Mouse (Mus musculus): ENCODE data around the gene Tnxb. TPM values are rescaled to one million over a fixed set of nuclear protein-coding genes. Genes with fewer than 3 reads are reported as not detected.

Tnxb gene
- polyA plus RNA-seq, 1 experiment from 2014 or later: 1.1 TPM

DNA sequence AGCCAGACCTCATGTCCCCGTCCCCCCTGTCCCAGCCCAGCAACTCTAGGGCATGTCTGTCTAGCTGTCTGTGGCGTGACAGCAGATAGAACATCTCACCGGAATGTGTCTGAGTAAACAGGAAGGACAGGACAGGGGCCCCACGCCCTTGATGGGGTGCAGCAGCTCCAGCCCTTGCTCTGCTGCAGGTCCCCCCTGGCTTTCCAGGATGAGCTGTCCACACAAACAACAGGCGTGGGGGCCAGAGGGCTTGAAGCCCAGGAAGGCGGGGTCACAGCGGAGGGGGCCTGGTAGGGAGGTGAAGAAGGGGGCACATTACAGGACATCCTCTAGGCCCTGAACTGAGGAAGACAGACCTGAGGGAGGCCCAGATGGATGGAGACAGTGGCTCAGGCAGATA, 15.2 kb upstream of the Tnxb start:
- H3K4me3 ChIP-seq (replicated peaks): no peak overlapping the region
- 46% methylated on average over 7 of the region's 7 CpGs for WGBS
- no peaks in the 10 kb centered on the region for H3K9me3 ChIP-seq
- peaks cover 32% of the 10 kb centered on the region for H3K4me1 ChIP-seq (replicated peaks)
- H3K27me3 ChIP-seq (replicated peaks): peaks cover 5% of the 10 kb centered on the region; the same call in 1 of the 2 replicates
- H3K27ac ChIP-seq: peak overlapping the region; percentile 79
- peaks cover 4% of the 10 kb centered on the region; the same call in 1 of the 2 replicates for H3K36me3 ChIP-seq
- no peak overlapping the region for H3K4me2 ChIP-seq (replicated peaks)
- no peak overlapping the region for H3K9ac ChIP-seq
- peak; percentile 30 for ATAC-seq

DNA sequence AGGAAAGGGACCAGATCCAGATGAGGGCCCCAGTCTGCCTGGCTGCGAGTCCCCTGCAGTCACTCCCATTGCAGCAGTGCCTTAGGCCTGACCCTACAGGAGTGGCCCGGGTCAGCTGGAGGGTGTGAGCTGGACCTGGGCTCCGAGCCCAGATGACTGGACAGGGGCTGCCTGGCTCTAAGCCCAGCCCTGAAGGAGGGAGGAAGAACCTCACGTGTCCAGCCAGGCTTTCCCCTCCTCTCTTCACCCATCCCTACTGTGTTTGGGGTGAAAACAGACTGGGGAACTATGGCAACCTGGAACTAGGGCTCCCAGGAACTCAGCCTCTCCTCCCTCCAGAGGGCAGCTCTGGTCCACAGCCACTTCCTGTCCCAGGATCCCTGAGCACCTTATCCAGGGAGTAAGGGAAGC, 14.7 kb upstream of the Tnxb start:
- peak; percentile 71 for ATAC-seq
- Histone ChIP-seq H3K27ac (peak overlapping the region; percentile 79), H3K9me3 (no peaks in the 10 kb centered on the region), H3K36me3 (peaks cover 4% of the 10 kb centered on the region; the same call in 1 of the 2 replicates), H3K9ac (no peak overlapping the region), H3K27me3 (replicated peaks) (peaks cover 9% of the 10 kb centered on the region; the same call in 1 of the 2 replicates), H3K4me3 (replicated peaks) (no peak overlapping the region), H3K4me2 (replicated peaks) (no peak overlapping the region), H3K4me1 (replicated peaks) (peaks cover 36% of the 10 kb centered on the region)
- whole genome bisulfite sequencing: 37% methylated on average over 4 of the region's 4 CpGs

DNA sequence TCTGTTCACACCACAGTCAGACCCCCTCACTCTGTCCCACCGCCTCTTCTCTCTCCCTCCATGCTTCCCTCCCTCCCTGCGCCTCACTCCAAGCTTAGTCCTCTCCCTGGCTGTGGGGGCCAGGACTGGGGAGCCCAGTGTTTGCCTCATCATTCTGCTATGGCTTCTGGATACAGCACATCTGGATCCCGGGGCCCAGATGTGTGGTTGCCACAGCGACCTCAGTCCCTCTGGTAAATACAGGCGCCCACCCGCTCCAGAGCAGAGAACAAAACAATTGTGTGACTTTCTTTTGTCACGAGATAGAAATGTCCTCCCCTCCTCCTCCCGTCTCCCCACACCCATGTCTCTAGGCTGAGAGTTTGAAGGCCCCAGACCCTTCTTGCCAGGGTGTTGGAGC, 13.7 kb upstream of the Tnxb start:
- peak overlapping the region; percentile 79; the same call in 1 of the 2 replicates for H3K27ac ChIP-seq

DNA sequence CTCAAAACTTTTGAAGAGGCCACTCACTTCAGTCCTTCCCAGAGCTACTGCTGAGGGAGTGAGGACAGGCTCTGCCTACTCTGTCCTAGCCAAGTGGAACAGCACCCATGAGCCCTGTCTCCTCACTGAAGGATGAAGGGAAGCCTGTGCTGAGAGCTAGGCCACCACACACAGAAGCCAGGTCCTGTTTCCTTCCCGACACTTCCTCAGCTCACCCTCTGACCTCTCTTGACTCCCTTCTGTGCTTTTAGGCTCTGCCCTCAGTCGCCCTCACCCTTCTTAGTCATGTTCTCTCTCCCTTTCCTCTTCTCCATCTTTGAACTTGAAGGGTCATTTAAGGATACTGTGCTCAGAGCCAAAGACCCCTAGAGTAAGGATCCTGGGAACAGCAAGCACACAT, 13.1 kb upstream of the Tnxb start:
- H3K4me2 ChIP-seq (replicated peaks): no peak overlapping the region
- 44% methylated on average over 2 of the region's 2 CpGs for WGBS
- no peak overlapping the region for H3K9ac ChIP-seq
- H3K4me1 ChIP-seq (replicated peaks): peaks cover 47% of the 10 kb centered on the region
- no peak overlapping the region for H3K27ac ChIP-seq
- H3K27me3 ChIP-seq (replicated peaks): peaks cover 13% of the 10 kb centered on the region; the same call in 1 of the 2 replicates
- no peak for ATAC-seq
- H3K4me3 ChIP-seq (replicated peaks): no peak overlapping the region
- no peaks in the 10 kb centered on the region for H3K36me3 ChIP-seq
- no peaks in the 10 kb centered on the region for H3K9me3 ChIP-seq

More for the DNA sequence above, 13.7 kb upstream of the Tnxb start:
- Histone ChIP-seq H3K4me3 (replicated peaks) (no peak overlapping the region), H3K4me1 (replicated peaks) (peaks cover 47% of the 10 kb centered on the region), H3K9me3 (no peaks in the 10 kb centered on the region), H3K36me3 (peaks cover 1% of the 10 kb centered on the region; the same call in 1 of the 2 replicates), H3K27me3 (replicated peaks) (peaks cover 13% of the 10 kb centered on the region; the same call in 1 of the 2 replicates), H3K4me2 (replicated peaks) (no peak overlapping the region), H3K9ac (no peak overlapping the region)
- ATAC-seq: no peak
- 40% methylated on average over 8 of the region's 8 CpGs for WGBS

DNA sequence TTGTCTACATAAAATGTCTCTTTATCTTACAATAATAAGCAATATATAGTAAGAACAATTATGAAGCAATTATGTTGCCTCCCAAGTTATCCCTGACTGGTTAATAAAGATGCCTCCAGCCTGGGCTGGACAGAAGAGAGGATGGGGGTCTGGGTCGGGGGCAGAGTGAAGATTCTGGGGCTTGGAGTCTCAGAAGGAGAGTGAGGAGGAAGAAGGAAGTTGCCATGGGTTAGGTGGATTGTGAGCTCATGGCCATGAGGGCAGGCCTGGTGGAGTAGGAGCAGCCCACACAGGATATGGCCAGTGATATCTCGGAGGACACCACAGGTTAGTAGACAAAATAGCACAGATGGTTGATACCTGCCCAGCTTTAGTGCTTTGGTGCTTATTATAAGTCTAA, 12.2 kb upstream of the Tnxb start:
- H3K4me3 ChIP-seq (replicated peaks): no peak overlapping the region

DNA sequence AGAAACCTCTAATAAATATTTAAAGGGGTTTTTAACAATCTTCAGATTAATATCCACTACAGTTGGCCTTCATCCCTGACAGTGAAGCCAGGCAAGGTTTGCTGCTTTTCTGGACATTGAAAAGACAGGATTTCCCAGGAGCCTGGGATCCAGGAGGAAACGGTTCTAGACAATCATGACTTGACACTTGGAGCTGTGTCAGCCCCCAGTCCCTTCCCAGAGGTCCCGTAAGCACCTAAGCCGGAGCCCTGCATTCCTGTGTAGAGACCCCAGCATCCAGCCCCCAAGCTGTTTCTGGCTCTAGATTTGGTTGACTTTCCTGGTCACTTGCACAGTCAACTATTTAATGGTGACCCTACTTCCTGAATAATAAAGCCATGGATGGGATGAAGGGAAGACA, 11.7 kb upstream of the Tnxb start:
- H3K27ac ChIP-seq: no peak overlapping the region
- peaks cover 47% of the 10 kb centered on the region for H3K4me1 ChIP-seq (replicated peaks)
- H3K9ac ChIP-seq: no peak overlapping the region
- H3K9me3 ChIP-seq: no peaks in the 10 kb centered on the region
- no peak overlapping the region for H3K4me2 ChIP-seq (replicated peaks)
- no peak overlapping the region for H3K4me3 ChIP-seq (replicated peaks)
- 80% methylated on average over 3 of the region's 3 CpGs for WGBS
- H3K27me3 ChIP-seq (replicated peaks): peaks cover 13% of the 10 kb centered on the region; the same call in 1 of the 2 replicates
- H3K36me3 ChIP-seq: no peaks in the 10 kb centered on the region
- ATAC-seq: no peak

More for the DNA sequence above, 12.2 kb upstream of the Tnxb start:
- Histone ChIP-seq H3K36me3 (no peaks in the 10 kb centered on the region), H3K9me3 (no peaks in the 10 kb centered on the region), H3K9ac (no peak overlapping the region), H3K4me1 (replicated peaks) (peaks cover 47% of the 10 kb centered on the region), H3K4me2 (replicated peaks) (no peak overlapping the region), H3K27ac (no peak overlapping the region), H3K27me3 (replicated peaks) (peaks cover 13% of the 10 kb centered on the region; the same call in 1 of the 2 replicates)
- ATAC-seq: no peak
- WGBS: 82% methylated on average over 2 of the region's 2 CpGs

DNA sequence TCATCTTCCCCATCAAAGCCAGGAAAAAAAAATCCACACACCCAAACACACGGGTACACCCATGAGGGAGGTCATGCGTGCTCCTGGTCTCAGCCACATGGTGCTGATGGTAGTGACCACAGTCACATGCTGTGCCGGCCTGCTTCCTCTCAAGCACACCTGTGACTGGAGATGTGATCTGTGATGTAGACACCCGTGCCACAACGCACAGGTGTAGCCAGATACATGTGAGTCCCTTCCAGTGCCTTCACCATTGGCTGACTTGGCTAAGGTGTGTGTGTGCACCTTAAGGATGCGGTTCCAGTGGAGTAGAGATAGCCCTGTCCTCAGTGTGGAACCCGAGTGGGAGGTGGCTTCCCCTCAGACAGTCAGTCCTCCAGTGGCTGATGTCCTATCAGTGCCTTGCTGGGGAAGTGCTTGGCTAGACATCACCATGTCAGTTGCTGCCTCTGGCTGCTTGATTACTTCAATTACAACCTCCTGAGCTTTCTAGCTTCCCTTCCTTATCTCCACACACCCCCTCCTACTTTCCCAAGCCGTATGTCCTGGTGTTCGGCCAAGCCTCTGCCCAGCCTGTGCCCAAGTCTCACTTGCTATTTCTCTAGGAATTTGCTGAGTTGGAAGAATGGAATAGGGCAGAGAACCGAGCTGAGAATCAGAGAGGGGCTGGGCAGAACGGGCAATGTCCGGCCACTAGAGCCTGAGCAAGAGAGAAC, 11.0 kb upstream of the Tnxb start:
- H3K4me2 ChIP-seq (replicated peaks): 0 out of 2 replicates have a peak overlapping the region, but pooled peaks have one; percentile 1
- H3K9me3 ChIP-seq: no peaks in the 10 kb centered on the region
- H3K9ac ChIP-seq: no peak overlapping the region
- ATAC-seq: no peak
- H3K27me3 ChIP-seq (replicated peaks): peaks cover 13% of the 10 kb centered on the region; the same call in 1 of the 2 replicates
- H3K36me3 ChIP-seq: no peaks in the 10 kb centered on the region
- H3K4me3 ChIP-seq (replicated peaks): no peak overlapping the region
- peaks cover 47% of the 10 kb centered on the region for H3K4me1 ChIP-seq (replicated peaks)
- 54% methylated on average over 12 of the region's 12 CpGs for WGBS
- no peak overlapping the region for H3K27ac ChIP-seq

DNA sequence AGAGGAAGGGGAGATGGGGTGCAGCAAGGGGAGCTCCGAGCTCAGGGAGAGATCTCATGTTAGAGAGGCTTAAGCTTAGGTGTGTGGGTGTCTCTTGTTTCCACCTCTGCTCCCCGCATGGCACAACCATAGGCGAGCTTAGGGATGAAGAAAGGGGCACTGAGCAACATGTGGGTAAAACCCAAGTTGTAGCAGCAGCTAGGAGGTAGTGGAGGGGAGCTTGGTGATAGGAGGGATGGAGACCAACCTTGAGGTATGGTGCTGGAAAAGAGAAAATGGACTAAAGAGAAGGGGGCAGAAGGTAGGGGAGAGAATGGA, 10.5 kb upstream of the Tnxb start:
- H3K9ac ChIP-seq: no peak overlapping the region
- H3K4me2 ChIP-seq (replicated peaks): 0 out of 2 replicates have a peak overlapping the region, but pooled peaks have one; percentile 1
- 63% methylated on average over 3 of the region's 3 CpGs for WGBS
- peaks cover 13% of the 10 kb centered on the region; the same call in 1 of the 2 replicates for H3K27me3 ChIP-seq (replicated peaks)
- no peaks in the 10 kb centered on the region for H3K36me3 ChIP-seq
- H3K4me3 ChIP-seq (replicated peaks): no peak overlapping the region
- H3K27ac ChIP-seq: no peak overlapping the region
- ATAC-seq: no peak
- H3K4me1 ChIP-seq (replicated peaks): peaks cover 43% of the 10 kb centered on the region
- H3K9me3 ChIP-seq: no peaks in the 10 kb centered on the region

DNA sequence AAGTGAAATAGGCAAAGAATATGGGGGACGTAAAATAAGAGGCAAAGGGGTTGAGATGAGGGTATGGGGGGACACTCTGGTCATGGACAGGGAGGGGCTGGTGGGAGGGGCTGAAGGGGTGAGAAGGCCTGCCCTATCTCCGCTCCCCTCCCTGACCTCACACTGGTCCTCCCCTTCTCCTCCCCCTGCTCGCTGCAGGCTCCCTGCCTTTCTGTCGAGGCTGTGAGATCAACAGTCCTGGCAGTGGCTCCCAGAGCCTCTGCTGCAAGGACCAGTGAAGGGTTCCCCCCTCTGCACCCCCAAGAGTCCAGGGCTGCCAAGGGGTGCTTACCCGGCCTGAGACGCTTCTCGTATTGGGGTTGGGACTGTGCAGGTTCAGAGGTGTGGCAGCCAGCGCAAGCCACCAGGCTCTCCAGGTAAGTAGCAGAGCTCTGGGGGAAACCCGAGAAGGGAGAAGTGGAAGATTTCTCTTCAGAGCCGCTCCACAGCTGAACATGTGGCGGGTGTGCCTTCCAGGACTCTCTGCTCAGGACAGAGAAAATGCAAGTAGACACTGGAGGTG, 10.0 kb upstream of the Tnxb start:
- Histone ChIP-seq H3K36me3 (no peaks in the 10 kb centered on the region), H3K9ac (no peak overlapping the region), H3K4me2 (replicated peaks) (peak overlapping the region; percentile 58), H3K27ac (peak overlapping the region; percentile 36; the same call in 1 of the 2 replicates), H3K9me3 (no peaks in the 10 kb centered on the region), H3K27me3 (replicated peaks) (peaks cover 13% of the 10 kb centered on the region; the same call in 1 of the 2 replicates), H3K4me1 (replicated peaks) (peaks cover 39% of the 10 kb centered on the region), H3K4me3 (replicated peaks) (0 out of 2 replicates have a peak overlapping the region, but pooled peaks have one; percentile 11)
- ATAC-seq: peak; percentile 12; the same call in 1 of the 2 replicates
- 36% methylated on average over 11 of the region's 11 CpGs for WGBS

DNA sequence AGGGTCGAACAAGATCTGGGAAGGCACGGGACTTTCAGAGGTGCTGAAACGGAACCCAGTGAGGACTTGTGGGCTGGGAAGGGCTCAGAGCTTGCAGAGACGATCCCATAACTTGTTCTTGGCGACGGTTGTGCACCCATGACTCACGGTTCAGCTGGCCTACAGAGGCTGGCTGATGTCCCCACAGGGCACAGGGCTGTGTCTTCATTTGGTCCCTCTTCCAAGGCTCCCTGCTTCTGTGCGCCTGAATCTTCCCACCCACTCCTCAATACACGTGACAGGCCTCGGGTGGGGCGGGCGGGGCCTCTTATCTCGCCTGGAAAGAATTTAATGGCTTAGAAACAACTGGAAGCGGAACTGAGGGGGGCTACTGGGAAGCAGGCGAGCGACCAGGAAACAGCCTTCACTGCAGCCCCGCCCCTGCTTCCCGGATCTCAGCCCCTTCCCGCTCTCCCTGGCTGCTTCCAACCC, 9.2 kb upstream of the Tnxb start:
- Histone ChIP-seq H3K9me3 (no peaks in the 10 kb centered on the region), H3K4me2 (replicated peaks) (peak overlapping the region; percentile 58), H3K27me3 (replicated peaks) (peaks cover 13% of the 10 kb centered on the region; the same call in 1 of the 2 replicates), H3K4me3 (replicated peaks) (peak overlapping the region; percentile 18; the same call in 1 of the 2 replicates), H3K36me3 (no peaks in the 10 kb centered on the region), H3K4me1 (replicated peaks) (peaks cover 31% of the 10 kb centered on the region), H3K27ac (0 out of 2 replicates have a peak overlapping the region, but pooled peaks have one; percentile 36), H3K9ac (peak overlapping the region; percentile 13; the same call in 1 of the 2 replicates)
- peak; percentile 61 for ATAC-seq
- 3% methylated on average over 19 of the region's 19 CpGs for WGBS

DNA sequence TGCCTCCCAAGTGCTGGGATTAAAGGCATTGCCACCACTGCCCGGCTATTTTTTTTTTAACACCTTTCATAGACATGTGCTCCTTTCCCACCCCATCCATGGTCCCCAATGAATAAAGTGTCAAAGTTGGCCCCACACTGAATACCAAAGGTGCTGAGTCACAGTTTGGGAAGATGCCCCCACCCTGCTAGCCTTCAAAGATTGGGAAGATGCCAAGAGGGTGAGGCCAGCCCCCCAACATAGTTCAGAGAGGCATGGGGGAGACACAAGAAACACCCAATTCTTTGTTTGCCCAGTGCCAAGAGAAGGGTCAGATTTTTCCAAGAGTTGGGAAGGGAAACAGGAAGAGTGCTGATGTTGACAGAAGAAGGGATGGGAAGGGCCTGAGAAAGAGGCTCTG, 7.9 kb upstream of the Tnxb start:
- Histone ChIP-seq H3K36me3 (no peaks in the 10 kb centered on the region), H3K9me3 (no peaks in the 10 kb centered on the region), H3K27ac (no peak overlapping the region), H3K4me2 (replicated peaks) (no peak overlapping the region), H3K4me1 (replicated peaks) (peaks cover 22% of the 10 kb centered on the region), H3K9ac (no peak overlapping the region), H3K4me3 (replicated peaks) (no peak overlapping the region), H3K27me3 (replicated peaks) (peaks cover 13% of the 10 kb centered on the region; the same call in 1 of the 2 replicates)
- no peak for ATAC-seq
- 93% methylated on average over 1 of the region's 1 CpGs for WGBS

DNA sequence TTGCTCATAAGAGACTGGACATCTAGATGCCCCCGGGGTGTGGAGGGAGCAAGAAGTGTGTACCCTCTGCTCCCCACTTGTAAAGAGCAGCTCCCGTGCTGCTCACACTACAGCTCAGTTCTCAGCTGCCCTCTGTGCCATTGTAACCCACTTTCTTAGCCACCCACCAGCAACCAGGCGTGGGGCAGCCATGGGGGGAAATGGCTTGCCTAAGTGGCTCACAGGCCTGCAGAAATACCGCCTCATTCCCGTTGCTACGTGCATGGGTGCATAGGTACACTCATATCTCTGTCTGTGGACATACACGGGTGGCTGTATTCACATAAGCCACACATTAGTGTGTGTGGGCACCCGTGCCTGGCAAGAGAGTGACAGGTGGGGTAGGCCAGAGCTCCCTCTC, 7.4 kb upstream of the Tnxb start:
- no peak overlapping the region for H3K4me3 ChIP-seq (replicated peaks)
- H3K27ac ChIP-seq: no peak overlapping the region
- H3K27me3 ChIP-seq (replicated peaks): peaks cover 13% of the 10 kb centered on the region; the same call in 1 of the 2 replicates
- no peak overlapping the region for H3K9ac ChIP-seq
- H3K9me3 ChIP-seq: no peaks in the 10 kb centered on the region
- peaks cover 22% of the 10 kb centered on the region for H3K4me1 ChIP-seq (replicated peaks)
- no peaks in the 10 kb centered on the region for H3K36me3 ChIP-seq
- no peak overlapping the region for H3K4me2 ChIP-seq (replicated peaks)
- ATAC-seq: no peak
- WGBS: 84% methylated on average over 8 of the region's 8 CpGs
